Mouse (Mus musculus) midbrain, embryonic 10.5 days (tissue): ENCODE results near the gene Kmt2e. TPM values are rescaled to one million over a fixed set of nuclear protein-coding genes. Genes with fewer than 3 reads are reported as not detected.

Experiments used
- DNase-seq: peaks from one replicate; pipeline ENCODE4 v3.0.0-alpha.2; 2017; ENCODE audit warnings: low spot score
- H3K27ac ChIP-seq: fragments of 300-500 bp; sonication (generic); replicated peaks from 2 replicates; pipeline ENCODE4 v1.5.1; 2016; ENCODE audit warnings: mild to moderate bottlenecking
- H3K27me3 ChIP-seq: fragments of 300-500 bp; sonication (generic); 2 replicates; pipeline ENCODE4 v1.6.1; 2016; ENCODE audit warnings: low read depth, mild to moderate bottlenecking; ENCODE audit not compliant: poor library complexity, severe bottlenecking
- H3K36me3 ChIP-seq: fragments of 300-500 bp; sonication (generic); 2 replicates; pipeline ENCODE4 v1.6.1; 2016; ENCODE audit warnings: mild to moderate bottlenecking, moderate library complexity
- H3K4me1 ChIP-seq: fragments of 300-500 bp; sonication (generic); 2 replicates; pipeline ENCODE4 v1.6.1; 2016
- H3K4me3 ChIP-seq: fragments of 300-500 bp; sonication (generic); 2 replicates; pipeline ENCODE4 v1.5.1; 2016; ENCODE audit warnings: mild to moderate bottlenecking, moderate library complexity
- H3K9me3 ChIP-seq: fragments of 300-500 bp; sonication (generic); replicated peaks from 2 replicates; pipeline ENCODE4 v1.6.1; 2016; ENCODE audit warnings: mild to moderate bottlenecking
- WGBS: fragments of 180-500 bp; shearing (Covaris S2); methylation state at CpG from one replicate; pipeline ENCODE4 v1.1.7; 2016; 5-methylcytosine and 5-hydroxymethylcytosine counted together
- polyA plus RNA-seq: library from polyadenylated mRNA; unstranded; fragments of >200 nt; fragmentation: Nextera tagmentation; extraction: Ambion mirVana; gene quantifications from 2 replicates; pipeline ENCODE4 v1.2.1, GENCODE M21; 2016

Gene Kmt2e
- polyA plus RNA-seq, 1 experiment from 2014 or later, result 86.6 TPM

DNA sequence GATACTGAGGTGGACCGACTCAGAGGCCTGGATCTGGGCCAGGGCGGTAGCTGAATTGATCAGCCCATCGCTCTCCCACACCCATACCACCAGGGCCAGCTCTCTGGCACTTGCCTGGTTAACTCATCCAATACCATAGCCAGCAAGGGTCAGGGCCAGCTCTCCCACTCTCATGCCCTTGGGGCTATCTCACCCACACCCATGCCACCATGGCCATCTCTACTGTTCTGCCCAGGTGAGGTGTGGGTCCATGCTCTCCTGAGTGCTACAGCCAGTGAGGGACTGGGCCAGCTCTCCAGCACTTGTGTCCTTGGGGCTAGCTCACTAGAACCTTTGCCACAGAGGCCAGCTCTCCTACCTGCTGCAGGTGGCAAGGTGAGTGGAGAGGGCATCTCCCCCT, 34.1 kb upstream of the Kmt2e start:
- Histone ChIP-seq H3K27ac (no peak overlapping the region), H3K9me3 (no peaks in the 10 kb centered on the region), H3K36me3 (peaks cover 42% of the 10 kb centered on the region), H3K27me3 (no peaks in the 10 kb centered on the region), H3K4me1 (no peaks in the 10 kb centered on the region), H3K4me3 (no peak overlapping the region)
- DNase-seq, result no peak
- WGBS, result 96% methylated on average over 3 of the region's 3 CpGs

DNA sequence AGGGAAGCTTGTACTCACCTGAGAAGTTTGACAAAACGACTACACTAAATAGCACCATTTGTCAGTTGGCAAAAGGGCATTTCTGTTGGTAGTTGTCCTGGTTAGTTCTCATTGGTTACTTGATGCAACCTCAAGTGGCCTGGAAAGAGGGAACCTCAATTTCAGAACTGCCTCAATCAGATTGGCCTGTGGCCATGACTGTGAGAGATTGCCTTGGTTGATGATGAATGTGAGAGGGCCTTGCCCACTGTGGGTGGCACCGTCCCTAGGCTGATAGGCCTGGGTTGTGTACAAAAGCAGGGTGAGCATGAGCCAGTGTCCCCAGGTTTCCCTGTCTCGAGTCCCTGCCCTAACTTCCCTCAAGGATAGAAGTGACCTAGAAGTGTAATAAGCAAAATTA, 33.4 kb upstream of the Kmt2e start:
- H3K4me3 ChIP-seq, result no peak overlapping the region
- H3K36me3 ChIP-seq, result peaks cover 50% of the 10 kb centered on the region
- 94% methylated on average over 3 of the region's 3 CpGs for WGBS
- no peaks in the 10 kb centered on the region for H3K9me3 ChIP-seq
- DNase-seq, result no peak
- no peaks in the 10 kb centered on the region for H3K4me1 ChIP-seq
- no peaks in the 10 kb centered on the region for H3K27me3 ChIP-seq
- H3K27ac ChIP-seq, result no peak overlapping the region

DNA sequence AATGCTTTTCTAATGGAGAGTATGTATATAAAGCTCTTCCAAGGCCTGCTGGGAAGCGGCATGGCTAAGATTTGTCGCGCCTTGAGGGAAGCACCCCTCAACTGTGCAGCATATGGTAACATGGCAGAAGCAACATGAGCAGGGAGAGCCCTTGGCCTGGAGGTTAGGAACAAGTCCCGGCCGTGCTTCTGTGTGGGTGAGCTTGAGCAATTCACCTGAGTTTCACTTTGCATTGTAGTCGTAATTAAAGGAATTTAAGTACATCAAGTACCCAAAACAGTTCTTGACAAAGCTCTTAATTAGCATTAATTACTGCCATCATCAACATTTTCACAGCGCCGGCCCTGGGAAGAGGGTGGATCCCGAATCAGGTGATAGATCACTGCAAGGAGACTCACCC, 32.9 kb upstream of the Kmt2e start:
- WGBS, result 88% methylated on average over 9 of the region's 9 CpGs
- Histone ChIP-seq H3K36me3 (peaks cover 55% of the 10 kb centered on the region), H3K4me1 (no peaks in the 10 kb centered on the region), H3K27me3 (no peaks in the 10 kb centered on the region), H3K27ac (no peak overlapping the region), H3K9me3 (no peaks in the 10 kb centered on the region), H3K4me3 (no peak overlapping the region)
- no peak for DNase-seq

DNA sequence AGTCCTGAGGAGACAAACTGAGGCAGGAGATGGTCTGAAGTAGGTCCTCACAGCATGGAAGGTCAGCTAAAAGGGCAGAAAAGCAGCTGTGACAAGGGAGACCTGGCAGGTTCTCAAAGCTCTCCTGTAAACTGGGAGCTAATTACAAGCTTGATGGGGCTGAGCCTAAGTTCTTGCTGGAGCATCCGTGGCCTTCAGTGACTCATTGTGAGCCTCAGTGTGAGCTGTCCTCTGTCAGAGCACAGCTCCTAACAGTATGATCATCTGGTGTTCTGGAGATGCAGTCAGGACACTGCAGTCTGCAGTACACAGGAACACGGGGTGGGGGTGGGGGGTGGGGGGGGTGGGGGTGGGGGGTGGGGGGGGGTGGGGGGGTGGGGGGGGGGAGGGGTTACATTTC, 32.2 kb upstream of the Kmt2e start:
- 43% methylated on average over 2 of the region's 2 CpGs for WGBS
- no peaks in the 10 kb centered on the region for H3K4me1 ChIP-seq
- peaks cover 59% of the 10 kb centered on the region for H3K36me3 ChIP-seq
- H3K27ac ChIP-seq, result no peak overlapping the region
- H3K27me3 ChIP-seq, result no peaks in the 10 kb centered on the region
- H3K4me3 ChIP-seq, result no peak overlapping the region
- DNase-seq, result no peak
- no peaks in the 10 kb centered on the region for H3K9me3 ChIP-seq

DNA sequence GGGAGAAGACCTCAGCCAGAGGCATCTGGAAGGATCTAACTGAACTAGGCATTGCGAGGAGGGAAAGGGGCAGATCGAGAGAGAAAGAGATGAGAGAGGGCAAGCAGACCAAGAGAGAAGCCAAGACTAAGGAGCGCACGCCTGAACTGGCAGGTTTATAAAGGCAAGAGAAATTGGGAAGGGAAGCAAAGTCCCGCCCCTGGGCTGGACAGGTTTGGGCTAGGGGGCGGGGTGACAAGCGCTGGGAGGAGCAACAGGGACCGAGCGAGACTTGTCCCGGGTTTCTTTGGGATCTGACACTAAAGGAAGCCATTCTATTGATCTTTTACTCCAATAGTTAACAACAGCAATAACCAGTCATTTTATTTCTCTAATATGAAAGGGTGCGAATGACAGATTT, 31.1 kb upstream of the Kmt2e start:
- Histone ChIP-seq H3K36me3 (peaks cover 62% of the 10 kb centered on the region), H3K4me3 (no peak overlapping the region), H3K9me3 (no peaks in the 10 kb centered on the region), H3K27ac (no peak overlapping the region), H3K27me3 (no peaks in the 10 kb centered on the region), H3K4me1 (peaks cover 2% of the 10 kb centered on the region; the same call in 1 of the 2 replicates)
- WGBS, result 69% methylated on average over 11 of the region's 11 CpGs
- no peak for DNase-seq

DNA sequence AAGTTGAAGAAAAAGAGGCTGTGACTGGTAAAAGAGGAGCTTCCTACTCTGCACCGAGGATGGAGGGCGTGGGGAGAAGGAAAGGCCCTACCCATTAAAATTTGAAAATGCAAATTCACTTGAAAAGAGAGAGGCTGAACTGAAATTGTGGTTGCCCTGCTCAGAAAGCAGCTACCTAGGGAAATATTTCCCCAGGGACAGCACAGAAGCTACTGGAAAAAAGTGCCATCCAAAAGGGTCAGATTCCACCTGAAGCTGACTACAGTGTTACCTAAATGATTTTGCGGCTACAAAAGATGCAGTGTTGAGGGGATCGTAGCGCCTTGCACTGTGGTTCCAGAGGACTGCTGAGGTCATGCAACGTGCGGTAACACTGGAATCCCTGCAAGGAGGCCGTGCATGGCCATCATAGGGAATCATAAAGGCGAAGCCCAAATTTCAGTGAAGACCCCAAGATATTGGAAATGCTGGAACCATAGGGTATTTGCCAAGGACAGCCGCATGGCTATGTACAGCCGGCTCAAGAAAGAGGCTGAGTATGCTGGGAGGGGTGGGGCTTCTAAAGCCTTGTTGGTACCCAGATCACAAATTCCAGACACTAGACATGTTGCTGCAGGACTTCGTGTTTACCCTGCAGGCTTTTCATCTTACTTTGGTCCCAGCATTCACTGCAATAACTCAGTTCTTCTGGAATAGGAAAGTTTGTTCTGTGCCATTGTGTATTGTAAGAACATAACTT, 28.4 kb upstream of the Kmt2e start:
- no peaks in the 10 kb centered on the region for H3K9me3 ChIP-seq
- peaks cover 72% of the 10 kb centered on the region for H3K36me3 ChIP-seq
- 95% methylated on average over 12 of the region's 12 CpGs for WGBS
- H3K4me1 ChIP-seq, result peaks cover 23% of the 10 kb centered on the region
- H3K27ac ChIP-seq, result no peak overlapping the region
- no peak for DNase-seq
- no peak overlapping the region for H3K4me3 ChIP-seq
- no peaks in the 10 kb centered on the region for H3K27me3 ChIP-seq

DNA sequence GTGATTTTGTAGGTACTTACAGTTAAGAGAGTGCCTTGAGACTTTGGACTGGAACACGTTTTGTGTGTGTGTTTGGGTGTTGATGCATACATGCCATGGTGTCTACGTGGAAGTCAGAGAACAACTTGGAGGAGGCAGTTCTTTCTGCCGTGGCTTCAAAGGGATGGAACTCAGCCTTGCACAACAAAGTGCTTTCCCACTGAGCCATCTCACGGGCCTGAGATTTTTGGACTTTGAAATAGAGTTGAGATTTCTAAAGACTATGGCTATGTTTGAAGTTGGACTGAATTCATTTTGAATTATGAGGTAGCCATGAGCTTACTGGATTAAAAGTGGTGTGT, 27.9 kb upstream of the Kmt2e start:
- Histone ChIP-seq H3K4me3 (no peak overlapping the region), H3K4me1 (peaks cover 28% of the 10 kb centered on the region), H3K9me3 (no peaks in the 10 kb centered on the region), H3K36me3 (peaks cover 72% of the 10 kb centered on the region), H3K27me3 (no peaks in the 10 kb centered on the region), H3K27ac (no peak overlapping the region)
- 74% methylated on average over 4 of the region's 4 CpGs for WGBS
- no peak for DNase-seq

DNA sequence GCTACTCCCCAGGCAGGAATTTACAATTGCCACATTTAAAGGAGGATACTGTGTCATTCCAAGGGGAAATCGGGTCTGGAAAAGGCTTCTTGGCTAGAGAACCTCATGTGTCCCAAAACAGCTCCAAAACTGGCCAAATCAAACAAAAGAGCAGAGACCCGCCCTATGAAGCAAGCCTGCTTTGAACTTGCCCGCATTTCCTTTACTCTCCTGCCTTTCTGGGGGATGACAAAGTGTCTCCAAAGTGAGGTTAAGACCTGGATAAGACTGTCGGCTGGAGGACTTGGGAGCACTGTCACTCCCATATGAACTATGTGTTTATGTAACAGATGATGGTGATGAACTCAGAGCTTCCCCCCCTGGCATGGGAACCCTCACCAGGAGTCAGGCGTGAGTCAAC, 26.1 kb upstream of the Kmt2e start:
- 72% methylated on average over 5 of the region's 5 CpGs for WGBS
- peaks cover 75% of the 10 kb centered on the region for H3K36me3 ChIP-seq
- H3K27me3 ChIP-seq, result no peaks in the 10 kb centered on the region
- H3K4me1 ChIP-seq, result peaks cover 46% of the 10 kb centered on the region
- H3K27ac ChIP-seq, result no peak overlapping the region
- DNase-seq, result no peak
- H3K4me3 ChIP-seq, result no peak overlapping the region
- no peaks in the 10 kb centered on the region for H3K9me3 ChIP-seq

DNA sequence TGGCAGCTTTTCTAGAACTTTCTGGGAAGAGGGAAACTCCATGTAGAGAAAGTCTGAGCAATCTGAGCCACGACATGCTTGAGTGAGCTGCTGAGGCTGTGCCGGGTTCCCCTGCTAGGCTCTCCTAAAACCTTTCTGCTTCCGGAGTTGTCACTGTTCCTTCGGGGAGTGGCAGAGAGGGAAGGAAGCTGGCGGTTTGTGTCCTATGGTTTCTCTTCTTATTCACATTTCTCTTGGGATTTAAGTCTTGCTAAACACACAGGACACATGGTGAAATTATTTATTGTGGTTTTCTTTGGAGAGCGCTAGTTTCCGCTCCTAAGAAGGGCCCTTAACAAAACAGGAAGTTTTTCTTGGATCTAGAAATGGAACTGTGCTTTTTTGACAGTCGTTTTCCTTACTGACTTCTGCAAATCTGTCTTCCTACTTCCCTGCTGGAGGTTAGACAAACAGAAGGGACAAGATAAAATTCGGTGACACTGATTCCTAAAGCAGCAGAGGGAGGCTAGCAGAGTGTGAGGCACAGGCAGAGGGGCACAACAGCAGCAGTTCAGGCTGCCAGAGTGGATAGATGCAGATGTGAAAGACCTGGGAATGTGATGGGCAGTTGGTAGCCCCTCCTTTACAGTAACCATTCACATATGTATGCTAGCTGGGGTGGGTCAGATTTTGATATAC, 24.1 kb upstream of the Kmt2e start:
- Histone ChIP-seq H3K27me3 (no peaks in the 10 kb centered on the region), H3K27ac (no peak overlapping the region), H3K4me1 (peaks cover 66% of the 10 kb centered on the region), H3K4me3 (no peak overlapping the region), H3K9me3 (no peaks in the 10 kb centered on the region), H3K36me3 (peaks cover 64% of the 10 kb centered on the region)
- WGBS, result 56% methylated on average over 9 of the region's 9 CpGs
- DNase-seq, result no peak

DNA sequence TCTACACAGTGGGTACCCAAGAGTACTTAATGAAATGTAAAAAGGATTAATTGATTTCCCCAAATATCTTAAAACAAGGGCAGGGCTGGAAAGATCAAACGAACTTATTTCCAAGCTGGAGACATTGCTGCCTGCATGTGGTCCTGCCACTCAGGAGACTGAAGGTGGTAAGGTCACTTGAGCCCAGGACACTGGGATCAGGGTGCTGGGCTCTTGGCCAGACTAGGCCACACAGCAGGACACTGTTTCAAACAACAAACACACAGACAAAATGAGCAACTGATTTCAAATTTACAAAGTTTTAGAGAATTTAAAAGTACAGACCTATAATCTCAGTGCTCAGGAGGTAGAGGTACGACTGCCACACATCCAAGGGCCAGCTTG, 23.5 kb upstream of the Kmt2e start:
- no peak overlapping the region for H3K27ac ChIP-seq
- no peak for DNase-seq
- H3K4me1 ChIP-seq, result peaks cover 72% of the 10 kb centered on the region
- no peak overlapping the region for H3K4me3 ChIP-seq
- H3K9me3 ChIP-seq, result no peaks in the 10 kb centered on the region
- peaks cover 59% of the 10 kb centered on the region for H3K36me3 ChIP-seq
- H3K27me3 ChIP-seq, result no peaks in the 10 kb centered on the region
- 60% methylated on average over 2 of the region's 2 CpGs for WGBS

DNA sequence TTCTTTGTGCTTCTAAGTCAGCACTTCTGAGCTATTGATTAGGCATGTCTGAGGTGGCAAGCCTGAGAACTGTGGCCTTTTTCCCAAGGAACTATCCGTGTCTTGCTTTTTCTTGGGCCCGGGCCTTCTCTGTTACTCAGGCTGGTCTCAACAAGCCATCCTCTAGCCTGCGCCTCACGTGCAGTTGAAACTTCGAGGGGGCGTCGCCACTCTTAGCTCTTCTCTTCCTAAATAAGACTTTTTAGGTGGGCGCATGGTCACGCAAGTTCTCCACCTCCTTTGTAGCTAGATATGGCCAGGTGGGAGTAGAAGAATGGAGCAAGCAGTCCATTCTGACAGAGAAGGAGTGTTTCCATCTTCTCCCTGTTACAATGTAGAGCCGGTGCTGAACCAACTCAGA, 22.6 kb upstream of the Kmt2e start:
- H3K4me3 ChIP-seq, result no peak overlapping the region
- no peaks in the 10 kb centered on the region for H3K27me3 ChIP-seq
- peaks cover 80% of the 10 kb centered on the region for H3K4me1 ChIP-seq
- DNase-seq, result no peak
- H3K9me3 ChIP-seq, result no peaks in the 10 kb centered on the region
- WGBS, result 90% methylated on average over 10 of the region's 10 CpGs
- H3K27ac ChIP-seq, result 0 out of 2 replicates have a peak overlapping the region, but pooled peaks have one; percentile 42
- H3K36me3 ChIP-seq, result peaks cover 50% of the 10 kb centered on the region

DNA sequence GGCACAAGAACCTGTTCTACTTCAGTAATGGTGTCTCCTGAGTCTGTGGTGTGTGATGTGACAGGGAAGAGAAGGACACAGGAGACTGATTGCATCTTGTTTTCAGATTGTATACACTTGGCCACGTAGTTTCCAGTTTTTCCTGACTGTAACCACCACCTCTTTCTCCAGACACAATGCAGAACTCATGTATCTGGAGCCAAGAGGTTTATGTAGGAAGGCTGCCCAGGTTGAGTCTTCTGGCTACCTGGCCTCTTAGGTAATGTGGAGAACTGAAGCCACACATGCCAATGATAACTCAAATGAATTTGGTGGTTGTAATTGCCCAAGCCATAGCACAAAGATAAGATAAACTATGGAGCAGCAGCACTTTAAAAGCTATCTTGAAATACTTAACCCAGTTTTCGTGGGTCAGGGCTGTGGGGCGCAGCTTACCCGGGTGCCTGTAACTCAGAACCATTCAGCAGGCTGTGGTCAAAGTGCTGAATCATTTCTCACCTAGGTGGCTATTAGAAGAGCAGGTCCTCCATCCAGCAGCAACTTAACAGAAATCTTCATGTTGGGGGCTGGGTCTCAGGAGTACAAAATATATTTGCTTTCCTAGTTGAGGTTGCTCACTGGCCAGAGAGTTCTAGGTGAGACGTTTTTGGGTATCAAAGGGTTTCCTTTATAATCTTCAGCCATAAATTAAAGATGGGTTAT, 21.8 kb upstream of the Kmt2e start:
- Histone ChIP-seq H3K36me3 (peaks cover 49% of the 10 kb centered on the region), H3K4me3 (no peak overlapping the region), H3K4me1 (peaks cover 87% of the 10 kb centered on the region), H3K27ac (peak overlapping the region; percentile 84; the same call in 1 of the 2 replicates), H3K27me3 (no peaks in the 10 kb centered on the region), H3K9me3 (no peaks in the 10 kb centered on the region)
- DNase-seq, result no peak
- WGBS, result 88% methylated on average over 5 of the region's 5 CpGs

DNA sequence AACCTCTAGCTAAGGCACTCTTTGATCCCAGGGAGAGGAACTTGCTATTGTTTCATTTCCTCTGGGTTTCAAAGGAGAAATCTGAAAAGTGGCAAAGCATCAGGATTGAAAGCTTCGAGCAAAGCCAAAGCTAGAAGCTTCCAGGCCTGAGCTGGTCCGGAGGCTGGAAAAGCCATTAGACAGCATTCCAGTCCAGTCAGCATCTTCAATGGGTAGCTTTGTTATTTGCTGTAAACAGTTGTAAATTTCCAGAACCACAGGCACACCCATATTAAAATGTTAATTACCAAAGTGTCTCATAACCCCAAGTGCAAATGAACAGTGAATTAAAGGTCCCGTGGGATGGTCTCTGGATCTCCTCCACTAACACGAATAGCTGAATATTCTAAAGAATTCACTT, 21.2 kb upstream of the Kmt2e start:
- Histone ChIP-seq H3K9me3 (no peaks in the 10 kb centered on the region), H3K36me3 (peaks cover 46% of the 10 kb centered on the region), H3K4me3 (no peak overlapping the region), H3K27ac (peak overlapping the region; percentile 84), H3K27me3 (no peaks in the 10 kb centered on the region), H3K4me1 (peaks cover 93% of the 10 kb centered on the region)
- WGBS, result 71% methylated on average over 4 of the region's 4 CpGs
- DNase-seq, result no peak
